Mouse (Mus musculus) forebrain, embryonic 13.5 days (tissue): ENCODE results near the gene Olfr807. TPM values are rescaled to one million over a fixed set of nuclear protein-coding genes. Genes with fewer than 3 reads are reported as not detected.

Source experiments
- ATAC-seq: fragments of 200-750 bp; cut with Nextera tagmentation; 2 replicates; pipeline ENCODE4 v1.8.0; 2017
- H3K27ac ChIP-seq: fragments of 300-500 bp; sonication (generic); 2 replicates; pipeline ENCODE4 v1.5.1; 2015; ENCODE audit warnings: inconsistent platforms, mild to moderate bottlenecking, moderate library complexity
- H3K27me3 ChIP-seq: fragments of 300-500 bp; sonication (generic); 2 replicates; pipeline ENCODE4 v1.6.1; 2015; ENCODE audit warnings: mild to moderate bottlenecking, inconsistent platforms
- H3K36me3 ChIP-seq: fragments of 300-500 bp; sonication (generic); 2 replicates; pipeline ENCODE4 v1.6.1; 2015; ENCODE audit warnings: mild to moderate bottlenecking, inconsistent platforms; ENCODE audit not compliant: poor library complexity, severe bottlenecking
- H3K4me1 ChIP-seq: fragments of 300-500 bp; sonication (generic); 2 replicates; pipeline ENCODE4 v1.6.1; 2015; ENCODE audit warnings: inconsistent platforms
- H3K4me2 ChIP-seq: fragments of 300-500 bp; sonication (generic); 2 replicates; pipeline ENCODE4 v1.6.1; 2015; ENCODE audit warnings: inconsistent platforms, mild to moderate bottlenecking, moderate library complexity
- H3K4me3 ChIP-seq: fragments of 300-500 bp; sonication (generic); 2 replicates; pipeline ENCODE4 v1.5.1; 2015; ENCODE audit warnings: mild to moderate bottlenecking, inconsistent platforms
- H3K9ac ChIP-seq: fragments of 300-500 bp; sonication (generic); 2 replicates; pipeline ENCODE4 v1.6.1; 2015; ENCODE audit warnings: mild to moderate bottlenecking, inconsistent platforms
- H3K9me3 ChIP-seq: fragments of 300-500 bp; sonication (generic); replicated peaks from 2 replicates; pipeline ENCODE4 v1.6.1; 2016; ENCODE audit warnings: inconsistent platforms
- WGBS: fragments of 180-500 bp; shearing (Covaris S2); methylation state at CpG from one replicate; pipeline ENCODE4 v1.1.7; 2015; 5-methylcytosine and 5-hydroxymethylcytosine counted together
- microRNA-seq: library from miRNA; unstranded; fragments of <30 nt; microRNA quantifications from one replicate; pipeline ENCODE4, GENCODE M21; 2016
- polyA plus RNA-seq: library from polyadenylated mRNA; unstranded; fragments of >200 nt; fragmentation: Nextera tagmentation; extraction: Ambion mirVana; gene quantifications from 2 replicates; pipeline ENCODE4 v1.2.1, GENCODE M21; 2015

The Olfr807 gene
- polyA plus RNA-seq = not detected in 2 replicates

DNA sequence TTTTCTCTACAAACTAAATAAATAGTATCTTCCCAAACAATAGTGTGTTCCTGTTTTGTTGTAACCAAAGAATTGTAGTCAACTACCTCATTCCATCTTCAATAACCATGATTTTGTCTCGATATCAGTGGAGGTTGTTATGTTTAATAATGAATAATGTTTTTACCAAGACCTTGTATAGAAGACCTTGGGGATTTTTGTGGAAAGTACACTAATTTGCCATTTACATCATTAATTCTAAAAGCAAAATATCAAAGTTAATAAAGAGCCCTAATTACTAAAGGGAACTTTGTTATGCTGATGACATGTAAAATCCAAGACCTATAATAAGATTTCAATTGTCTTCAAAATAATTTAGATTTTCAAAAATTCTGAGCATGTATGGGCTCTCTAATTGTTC is at the start of gene Olfr807:
Gene Olfr807, minus strand, starts transcription at position 101 of the 400 bp plus-strand sequence.
- 84% methylated on average over 1 of the region's 1 CpGs for WGBS
- H3K27me3 ChIP-seq = no peaks in the 10 kb centered on the region
- no peak within 1 kb of the TSS for H3K4me3 ChIP-seq
- no peak within 1 kb of the TSS for H3K27ac ChIP-seq
- no peak for ATAC-seq
- H3K9ac ChIP-seq = no peak within 1 kb of the TSS
- H3K36me3 ChIP-seq = no peaks in the 10 kb centered on the region
- no peak within 1 kb of the TSS for H3K4me2 ChIP-seq
- no peaks in the 10 kb centered on the region for H3K4me1 ChIP-seq
- H3K9me3 ChIP-seq = no peaks in the 10 kb centered on the region

DNA sequence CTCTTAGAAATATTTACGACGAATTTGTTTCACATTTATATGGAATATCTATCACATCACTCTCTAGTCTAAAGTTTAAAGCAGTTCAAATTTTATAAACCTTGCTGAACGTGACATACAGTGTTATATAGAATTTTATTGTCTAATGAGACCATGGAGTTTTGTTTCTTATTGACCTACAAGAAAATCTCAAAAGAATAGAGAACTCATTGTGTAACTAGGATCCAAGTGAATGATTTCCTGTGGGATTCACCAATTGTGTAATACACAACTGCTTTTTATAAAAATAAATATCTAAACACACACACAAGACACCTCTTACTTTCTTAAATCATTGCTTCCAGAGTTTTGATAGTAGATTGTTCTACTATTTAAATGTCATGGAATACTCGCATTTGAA is 46.7 kb upstream of the Olfr807 start, which contains the start of gene Olfr811:
Gene Olfr811, minus strand, starts transcription at position 101 of the 400 bp plus-strand sequence.
- Histone ChIP-seq H3K36me3 (no peaks in the 10 kb centered on the region), H3K4me1 (no peaks in the 10 kb centered on the region), H3K27ac (no peak within 1 kb of the TSS), H3K4me3 (no peak within 1 kb of the TSS), H3K4me2 (no peak within 1 kb of the TSS), H3K9me3 (no peaks in the 10 kb centered on the region), H3K27me3 (no peaks in the 10 kb centered on the region), H3K9ac (no peak within 1 kb of the TSS)
- no peak for ATAC-seq
- WGBS = 83% methylated on average over 4 of the region's 4 CpGs

- Histone ChIP-seq H3K4me2 (no peak within 1 kb of the TSS), H3K9ac (no peak within 1 kb of the TSS), H3K9me3 (no peaks in the 10 kb centered on the region), H3K27ac (no peak within 1 kb of the TSS), H3K4me1 (no peaks in the 10 kb centered on the region), H3K27me3 (no peaks in the 10 kb centered on the region), H3K4me3 (no peak within 1 kb of the TSS), H3K36me3 (no peaks in the 10 kb centered on the region)
- no peak for ATAC-seq
Observed at GRCm38 (mm10) chr10:129794817-129795216, 37.2 kb upstream of the Olfr807 start, which contains the start of gene Olfr810. Olfr810 (minus strand) TSS chr10:129794917.

DNA sequence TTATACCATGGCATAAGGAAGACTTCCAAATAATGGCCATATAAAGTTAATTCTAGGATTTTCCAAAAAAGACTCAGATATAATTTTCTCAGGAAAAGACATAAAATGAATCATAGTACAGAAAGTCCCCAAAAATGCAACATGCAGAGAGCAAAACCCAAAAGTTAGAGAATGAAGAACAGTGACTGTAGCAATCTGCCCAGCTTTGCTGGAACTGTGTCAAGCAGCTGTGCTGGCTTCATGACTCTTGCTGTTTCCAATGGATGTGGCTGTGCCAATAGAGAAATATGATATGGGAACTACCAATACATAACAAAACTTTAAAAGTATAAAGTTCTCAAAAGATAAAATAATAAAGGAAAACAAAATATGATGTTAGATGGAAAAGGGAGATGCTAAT is 20.5 kb upstream of the Olfr807 start:
- Histone ChIP-seq H3K27me3 (no peaks in the 10 kb centered on the region), H3K4me1 (no peaks in the 10 kb centered on the region), H3K27ac (no peak overlapping the region), H3K9ac (no peak overlapping the region), H3K36me3 (no peaks in the 10 kb centered on the region), H3K9me3 (no peaks in the 10 kb centered on the region), H3K4me2 (no peak overlapping the region), H3K4me3 (no peak overlapping the region)
- ATAC-seq = no peak

DNA sequence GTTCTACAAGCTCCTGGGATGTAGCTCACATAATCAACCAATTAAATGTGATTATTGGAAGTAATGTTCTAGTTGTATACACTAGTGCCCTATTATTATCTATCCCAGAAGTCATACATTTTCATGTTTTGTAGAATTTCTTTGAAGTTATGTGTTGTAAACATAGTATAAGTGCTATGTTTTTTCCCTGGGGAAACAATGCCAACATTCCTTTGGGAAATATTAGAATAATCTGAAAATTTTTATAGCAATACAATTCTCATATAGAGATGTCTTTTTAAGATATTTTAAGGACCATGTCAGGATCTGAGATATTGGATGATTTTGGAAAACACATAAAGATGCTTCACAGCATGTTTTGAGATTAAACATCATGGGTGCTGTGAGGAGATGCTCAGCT is 16.7 kb upstream of the Olfr807 start, which contains the start of gene Olfr809:
Gene Olfr809, plus strand, starts transcription at position 301 of the 400 bp plus-strand sequence.
- no peaks in the 10 kb centered on the region for H3K4me1 ChIP-seq
- no peak within 1 kb of the TSS for H3K4me2 ChIP-seq
- ATAC-seq = no peak
- H3K36me3 ChIP-seq = no peaks in the 10 kb centered on the region
- no peak within 1 kb of the TSS for H3K9ac ChIP-seq
- H3K27me3 ChIP-seq = no peaks in the 10 kb centered on the region
- no peak within 1 kb of the TSS for H3K4me3 ChIP-seq
- no peak within 1 kb of the TSS for H3K27ac ChIP-seq
- no peaks in the 10 kb centered on the region for H3K9me3 ChIP-seq

DNA sequence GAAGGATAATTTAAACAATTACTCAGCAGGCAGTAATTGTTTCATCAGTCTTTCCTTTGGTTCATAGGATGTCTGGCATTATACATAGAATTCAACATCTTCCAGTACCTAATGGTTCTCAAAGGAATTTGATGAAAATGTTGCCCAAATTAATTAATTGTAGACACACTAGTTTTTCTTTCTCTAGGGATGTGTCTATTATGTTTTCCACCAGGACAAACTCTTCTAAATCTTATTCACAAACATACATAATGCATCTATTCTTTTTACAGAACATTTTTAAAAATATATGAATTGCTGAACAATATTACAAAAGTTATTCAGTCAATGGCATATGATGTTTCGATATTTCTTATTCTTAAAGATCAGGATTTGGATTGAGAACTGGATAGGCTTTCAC is 7.6 kb upstream of the Olfr807 start, which contains the start of gene Olfr808:
Gene Olfr808, plus strand, starts transcription at position 301 of the 400 bp plus-strand sequence.
- Histone ChIP-seq H3K4me3 (no peak within 1 kb of the TSS), H3K9me3 (no peaks in the 10 kb centered on the region), H3K4me1 (no peaks in the 10 kb centered on the region), H3K4me2 (no peak within 1 kb of the TSS), H3K36me3 (no peaks in the 10 kb centered on the region), H3K27ac (no peak within 1 kb of the TSS), H3K27me3 (no peaks in the 10 kb centered on the region), H3K9ac (no peak within 1 kb of the TSS)
- no peak for ATAC-seq
- WGBS = 95% methylated on average over 1 of the region's 1 CpGs

DNA sequence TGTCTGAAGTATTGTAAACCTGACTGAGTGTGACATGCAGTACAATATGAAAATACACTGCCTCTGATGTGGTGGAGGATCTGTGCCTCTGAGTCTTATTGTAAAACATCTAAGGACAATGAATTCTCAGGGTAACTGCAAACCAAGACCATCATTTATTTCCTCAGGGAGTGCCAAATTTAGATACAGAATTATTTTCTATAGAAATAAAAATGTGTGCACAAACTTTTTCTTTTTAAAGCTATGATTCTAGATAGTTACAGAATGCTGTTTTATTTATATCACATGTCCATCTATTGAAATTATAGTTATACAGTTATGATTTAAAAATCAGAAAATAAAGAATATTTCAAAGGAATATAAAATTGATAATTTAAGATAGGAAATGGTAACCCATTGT is 15.8 kb downstream of the Olfr807 start, which contains the start of gene Olfr806:
Gene Olfr806, minus strand, starts transcription at position 101 of the 400 bp plus-strand sequence.
- Histone ChIP-seq H3K4me3 (no peak within 1 kb of the TSS), H3K4me2 (no peak within 1 kb of the TSS), H3K9ac (no peak within 1 kb of the TSS), H3K27ac (no peak within 1 kb of the TSS), H3K4me1 (no peaks in the 10 kb centered on the region), H3K27me3 (no peaks in the 10 kb centered on the region), H3K36me3 (no peaks in the 10 kb centered on the region), H3K9me3 (no peaks in the 10 kb centered on the region)
- ATAC-seq = no peak

DNA sequence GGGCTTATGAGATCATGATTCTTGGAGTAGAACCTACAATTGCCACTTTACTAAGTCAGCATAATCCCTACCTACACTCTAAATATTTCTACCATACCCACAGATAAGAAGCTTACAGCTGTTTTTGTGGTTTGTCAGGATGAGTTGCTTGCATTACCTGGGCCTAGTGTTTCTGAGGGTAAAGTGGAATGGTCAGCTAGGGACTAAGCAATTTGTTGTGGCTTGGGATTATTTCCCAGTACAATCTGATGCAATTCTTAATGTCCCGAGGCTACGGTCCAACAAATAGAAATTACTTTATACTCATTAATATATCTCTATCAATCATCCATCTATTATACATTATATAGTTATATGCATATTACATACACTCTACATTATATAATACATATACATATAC is 28.3 kb downstream of the Olfr807 start, which contains the start of gene Olfr805:
Gene Olfr805, minus strand, starts transcription at position 101 of the 400 bp plus-strand sequence.
- no peak within 1 kb of the TSS for H3K9ac ChIP-seq
- no peak within 1 kb of the TSS for H3K27ac ChIP-seq
- no peaks in the 10 kb centered on the region for H3K27me3 ChIP-seq
- no peak within 1 kb of the TSS for H3K4me2 ChIP-seq
- H3K9me3 ChIP-seq = no peaks in the 10 kb centered on the region
- WGBS = 96% methylated on average over 2 of the region's 2 CpGs
- no peaks in the 10 kb centered on the region for H3K36me3 ChIP-seq
- H3K4me3 ChIP-seq = no peak within 1 kb of the TSS
- ATAC-seq = no peak
- no peaks in the 10 kb centered on the region for H3K4me1 ChIP-seq

Small RNAs within 50 kb of the gene (microRNA-seq; reads per million reads assigned to microRNA genes)
- not detected for gene Gm24485

Other genes with a start within 250 kb of the Olfr807 start
- not detected in 2 replicates for gene Olfr791, start 236.0 kb downstream of the Olfr807 start, polyA plus RNA-seq
- gene Olfr792, start 218.6 kb downstream of the Olfr807 start, polyA plus RNA-seq = not detected in 2 replicates
- not detected in 2 replicates for gene Olfr794, start 190.1 kb downstream of the Olfr807 start, polyA plus RNA-seq
- not detected in 2 replicates for gene Olfr796, start 145.2 kb downstream of the Olfr807 start, polyA plus RNA-seq
- gene Olfr798, start 129.9 kb downstream of the Olfr807 start, polyA plus RNA-seq = not detected in 2 replicates
- gene Olfr799, start 120.3 kb downstream of the Olfr807 start, polyA plus RNA-seq = not detected in 2 replicates
- gene Olfr800, start 100.1 kb downstream of the Olfr807 start, polyA plus RNA-seq = not detected in 2 replicates
- not detected in 2 replicates for gene Olfr801, start 83.9 kb downstream of the Olfr807 start, polyA plus RNA-seq
- not detected in 2 replicates for gene Olfr802, start 69.6 kb downstream of the Olfr807 start, polyA plus RNA-seq
- gene Olfr803, start 63.5 kb downstream of the Olfr807 start, polyA plus RNA-seq = not detected in 2 replicates
- gene Olfr804, start 54.6 kb downstream of the Olfr807 start, polyA plus RNA-seq = not detected in 2 replicates
- gene Olfr805, start 28.4 kb downstream of the Olfr807 start, polyA plus RNA-seq = not detected in 2 replicates
- gene Olfr806, start 15.9 kb downstream of the Olfr807 start, polyA plus RNA-seq = not detected in 2 replicates
- not detected in 2 replicates for gene Olfr808, start 7.7 kb upstream of the Olfr807 start, polyA plus RNA-seq
- gene Olfr809, start 16.8 kb upstream of the Olfr807 start, polyA plus RNA-seq = not detected in 2 replicates
- not detected in 2 replicates for gene Olfr810, start 37.1 kb upstream of the Olfr807 start, polyA plus RNA-seq
- gene Olfr811, start 46.6 kb upstream of the Olfr807 start, polyA plus RNA-seq = not detected in 2 replicates
- not detected in 2 replicates for gene Olfr812, start 88.3 kb upstream of the Olfr807 start, polyA plus RNA-seq
- gene Olfr813, start 97.6 kb upstream of the Olfr807 start, polyA plus RNA-seq = not detected in 2 replicates
- gene Olfr814, start 122.1 kb upstream of the Olfr807 start, polyA plus RNA-seq = not detected in 2 replicates
- gene Olfr815, start 148.1 kb upstream of the Olfr807 start, polyA plus RNA-seq = not detected in 2 replicates
- not detected in 2 replicates for gene Olfr816, start 157.8 kb upstream of the Olfr807 start, polyA plus RNA-seq
- not detected in 2 replicates for gene Olfr818, start 191.3 kb upstream of the Olfr807 start, polyA plus RNA-seq
- gene Olfr819, start 209.5 kb upstream of the Olfr807 start, polyA plus RNA-seq = not detected in 2 replicates
- not detected in 2 replicates for gene Olfr247, start 218.3 kb upstream of the Olfr807 start, polyA plus RNA-seq
- gene Gm10310, start 227.3 kb upstream of the Olfr807 start, polyA plus RNA-seq = not detected in 2 replicates